Mouse (Mus musculus) kidney, adult 2 months (tissue): ENCODE measurements around the gene Creb3l2.

Experiments used
- CTCF ChIP-seq: fragments of 200-500 bp; conservative IDR thresholded peaks from 2 replicates; pipeline ENCODE4 v1.5.1; 2011; ENCODE audit warnings: low read depth, mild to moderate bottlenecking, control low read depth, low read length, moderate library complexity, mixed read lengths; ENCODE audit not compliant: insufficient read depth, insufficient read length
- POLR2A ChIP-seq: fragments of 200-500 bp; IDR thresholded peaks from one replicate; pipeline ENCODE4 v1.6.1; 2011; ENCODE audit warnings: low read depth, low read length, control low read depth

- TF ChIP-seq CTCF (no peak), POLR2A (no peak)
Observed at GRCm38 (mm10) chr6:37377836-37378580, 63.9 kb downstream of the Creb3l2 start.
